Mouse (Mus musculus): ENCODE results near the gene Synpr. TPM values are rescaled to one million over a fixed set of nuclear protein-coding genes. Genes with fewer than 3 reads are reported as not detected.

The Synpr gene
- polyA plus RNA-seq, 1 experiment from 2014 or later, result 0.29 TPM

DNA sequence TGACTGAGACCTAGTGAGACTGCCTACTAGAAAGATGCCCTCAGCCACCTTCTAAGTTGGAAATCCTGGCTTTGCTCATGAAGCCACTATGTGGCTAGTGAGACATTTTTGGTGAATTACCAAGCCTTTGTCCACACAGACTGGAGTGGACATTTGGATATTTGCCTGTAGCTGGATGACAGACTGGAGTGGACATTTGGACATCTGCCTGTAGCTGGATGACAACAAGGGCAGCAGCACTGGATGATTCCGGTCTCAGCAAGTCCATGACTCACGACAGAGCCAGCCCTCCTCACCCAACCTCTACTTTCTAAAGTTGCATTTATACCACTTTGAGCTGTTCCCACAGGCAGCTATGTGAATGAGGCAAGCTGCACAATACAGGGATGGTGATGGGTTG lies 73.5 kb downstream of the Synpr start:
- Histone ChIP-seq H3K9ac (replicated peaks; ENCODE audit: low read depth) (no peak overlapping the region), H3K27me3 (replicated peaks; ENCODE audit: insufficient read depth, low read length) (no peaks in the 10 kb centered on the region), H3K4me3 (ENCODE audit: low read depth, low read length) (no peak overlapping the region), H3K4me2 (replicated peaks; ENCODE audit: low read depth, low read length) (no peak overlapping the region), H3K4me1 (ENCODE audit: insufficient read depth, low read depth, low read length) (no peaks in the 10 kb centered on the region), H3K27ac (ENCODE audit: low read length) (no peak overlapping the region), H3K9me3 (ENCODE audit: low read length) (no peaks in the 10 kb centered on the region), H3K36me3 (ENCODE audit: insufficient read depth, low read length) (no peaks in the 10 kb centered on the region)
- 61% methylated on average over 2 of the region's 2 CpGs for WGBS
- TF ChIP-seq CTCF (IDR thresholded peaks at IDR 0.05), result no peak
- no peak for TF ChIP-seq EP300 (IDR thresholded peaks at IDR 0.05)
- no peak for ATAC-seq
- no peak for DNase-seq (ENCODE audit: low spot score)

DNA sequence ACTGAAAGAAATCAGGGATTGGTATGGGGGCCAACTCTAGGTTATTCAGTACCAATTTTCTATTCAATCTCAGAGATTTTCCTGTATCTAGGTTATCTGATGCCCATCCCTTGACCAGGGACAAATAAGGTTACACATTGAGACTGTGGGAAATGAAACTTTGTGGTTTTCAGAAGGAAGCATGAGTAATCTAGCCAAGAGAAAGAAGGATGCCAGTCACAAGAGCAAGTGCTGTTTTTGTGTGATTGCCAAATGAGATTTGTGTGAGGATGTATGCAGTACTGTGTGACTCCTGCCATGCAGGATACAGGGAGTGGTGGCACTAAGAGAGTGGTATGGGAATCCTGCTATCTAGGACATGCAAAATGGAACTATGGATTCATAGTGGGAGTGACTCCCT lies 76.6 kb downstream of the Synpr start:
- Histone ChIP-seq H3K36me3 (ENCODE audit: insufficient read depth, low read length) (no peaks in the 10 kb centered on the region), H3K27me3 (replicated peaks; ENCODE audit: insufficient read depth, low read length) (no peaks in the 10 kb centered on the region), H3K9me3 (ENCODE audit: low read length) (no peaks in the 10 kb centered on the region), H3K9ac (replicated peaks; ENCODE audit: low read depth) (no peak overlapping the region), H3K4me2 (replicated peaks; ENCODE audit: low read depth, low read length) (no peak overlapping the region), H3K4me3 (ENCODE audit: low read depth, low read length) (no peak overlapping the region), H3K4me1 (ENCODE audit: insufficient read depth, low read depth, low read length) (no peaks in the 10 kb centered on the region), H3K27ac (ENCODE audit: low read length) (no peak overlapping the region)
- DNase-seq (ENCODE audit: low spot score), result peak; percentile 26
- ATAC-seq, result peak; percentile 40; the same call in 1 of the 2 replicates
- TF ChIP-seq EP300 (IDR thresholded peaks at IDR 0.05) (no peak), CTCF (IDR thresholded peaks at IDR 0.05) (no peak)

DNA sequence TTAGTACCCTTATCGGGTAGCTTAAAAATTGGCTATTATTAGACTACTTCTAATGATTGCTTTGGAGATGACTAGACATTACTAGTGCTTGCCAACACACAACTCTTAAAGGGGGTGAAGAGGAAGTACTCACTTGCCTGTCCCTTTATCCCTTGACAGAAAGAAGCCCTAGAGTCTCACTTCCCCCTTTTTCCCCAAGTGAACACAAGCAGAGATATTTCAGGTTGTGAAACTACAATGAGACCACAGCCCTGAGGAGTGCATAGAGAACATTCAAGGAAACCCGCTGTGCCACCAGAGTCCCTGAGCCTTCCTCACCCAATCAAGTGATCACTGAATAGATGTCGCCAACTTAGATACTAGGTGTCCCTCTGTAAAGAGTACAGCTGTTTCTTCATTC lies 77.1 kb downstream of the Synpr start:
- no peak overlapping the region for H3K4me2 ChIP-seq (replicated peaks; ENCODE audit: low read depth, low read length)
- H3K36me3 ChIP-seq (ENCODE audit: insufficient read depth, low read length), result no peaks in the 10 kb centered on the region
- H3K27me3 ChIP-seq (replicated peaks; ENCODE audit: insufficient read depth, low read length), result no peaks in the 10 kb centered on the region
- no peaks in the 10 kb centered on the region for H3K4me1 ChIP-seq (ENCODE audit: insufficient read depth, low read depth, low read length)
- ATAC-seq, result peak; percentile 26
- 84% methylated on average over 3 of the region's 3 CpGs for WGBS
- DNase-seq (ENCODE audit: low spot score), result peak; percentile 36
- no peak overlapping the region for H3K4me3 ChIP-seq (ENCODE audit: low read depth, low read length)
- no peak overlapping the region for H3K9ac ChIP-seq (replicated peaks; ENCODE audit: low read depth)
- no peak overlapping the region for H3K27ac ChIP-seq (ENCODE audit: low read length)
- no peak for TF ChIP-seq EP300 (IDR thresholded peaks at IDR 0.05)
- no peak for TF ChIP-seq CTCF (IDR thresholded peaks at IDR 0.05)
- H3K9me3 ChIP-seq (ENCODE audit: low read length), result no peaks in the 10 kb centered on the region

DNA sequence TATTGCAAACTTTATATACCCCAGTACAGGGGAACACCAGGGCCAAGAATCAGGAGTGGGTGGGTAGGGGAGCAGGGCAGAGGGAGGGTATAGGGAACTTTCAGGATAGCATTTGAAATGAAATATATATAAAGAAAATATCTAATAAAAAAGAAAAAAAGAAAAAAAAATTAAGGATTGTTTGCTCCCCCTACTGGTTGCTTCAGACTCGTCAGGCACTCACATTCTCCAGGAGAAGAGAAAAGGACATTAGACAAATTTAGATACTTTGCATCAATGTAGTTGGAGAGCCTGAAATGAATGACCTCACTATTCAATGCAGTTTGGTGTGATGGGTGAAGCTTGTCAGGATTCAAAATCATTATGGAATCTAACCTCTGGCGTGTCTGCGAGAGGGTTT lies 83.7 kb downstream of the Synpr start:
- DNase-seq (ENCODE audit: low spot score) (no peak), ATAC-seq (no peak)
- WGBS, result 73% methylated on average over 3 of the region's 3 CpGs
- TF ChIP-seq EP300 (IDR thresholded peaks at IDR 0.05) (no peak), CTCF (IDR thresholded peaks at IDR 0.05) (no peak)
- H3K27ac ChIP-seq (ENCODE audit: low read length), result no peak overlapping the region
- no peaks in the 10 kb centered on the region for H3K4me1 ChIP-seq (ENCODE audit: insufficient read depth, low read depth, low read length)
- no peak overlapping the region for H3K4me2 ChIP-seq (replicated peaks; ENCODE audit: low read depth, low read length)
- H3K9me3 ChIP-seq (ENCODE audit: low read length), result no peaks in the 10 kb centered on the region
- H3K9ac ChIP-seq (replicated peaks; ENCODE audit: low read depth), result no peak overlapping the region
- no peaks in the 10 kb centered on the region for H3K36me3 ChIP-seq (ENCODE audit: insufficient read depth, low read length)
- H3K4me3 ChIP-seq (ENCODE audit: low read depth, low read length), result no peak overlapping the region
- H3K27me3 ChIP-seq (replicated peaks; ENCODE audit: insufficient read depth, low read length), result no peaks in the 10 kb centered on the region

DNA sequence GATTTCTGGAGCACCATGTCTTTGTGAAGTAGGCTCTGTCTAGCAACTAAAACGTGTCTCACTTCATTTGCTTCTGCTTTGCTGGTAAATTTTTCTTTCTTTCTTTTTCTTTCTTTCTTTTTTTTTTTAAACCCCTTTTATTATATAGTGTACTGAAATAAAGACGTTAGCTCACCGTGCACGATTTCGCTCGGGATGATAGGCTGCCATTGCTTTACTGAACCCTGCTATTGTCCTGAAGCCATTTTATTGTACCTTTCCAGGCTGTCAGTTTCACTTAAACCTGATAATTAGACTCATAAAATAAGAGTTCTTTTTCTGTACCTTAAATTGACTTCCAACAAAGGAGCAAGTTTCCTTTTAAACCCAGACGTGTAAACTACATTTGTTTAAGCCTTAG lies 104.5 kb downstream of the Synpr start:
- Histone ChIP-seq H3K9me3 (ENCODE audit: low read length) (no peaks in the 10 kb centered on the region), H3K9ac (replicated peaks; ENCODE audit: low read depth) (no peak overlapping the region), H3K4me3 (ENCODE audit: low read depth, low read length) (no peak overlapping the region), H3K36me3 (ENCODE audit: insufficient read depth, low read length) (no peaks in the 10 kb centered on the region), H3K4me1 (ENCODE audit: insufficient read depth, low read depth, low read length) (no peaks in the 10 kb centered on the region), H3K27me3 (replicated peaks; ENCODE audit: insufficient read depth, low read length) (no peaks in the 10 kb centered on the region), H3K27ac (ENCODE audit: low read length) (no peak overlapping the region), H3K4me2 (replicated peaks; ENCODE audit: low read depth, low read length) (no peak overlapping the region)
- ATAC-seq, result no peak
- no peak for TF ChIP-seq EP300 (IDR thresholded peaks at IDR 0.05)
- no peak for TF ChIP-seq CTCF (IDR thresholded peaks at IDR 0.05)
- DNase-seq (ENCODE audit: low spot score), result no peak
- 71% methylated on average over 7 of the region's 7 CpGs for WGBS

DNA sequence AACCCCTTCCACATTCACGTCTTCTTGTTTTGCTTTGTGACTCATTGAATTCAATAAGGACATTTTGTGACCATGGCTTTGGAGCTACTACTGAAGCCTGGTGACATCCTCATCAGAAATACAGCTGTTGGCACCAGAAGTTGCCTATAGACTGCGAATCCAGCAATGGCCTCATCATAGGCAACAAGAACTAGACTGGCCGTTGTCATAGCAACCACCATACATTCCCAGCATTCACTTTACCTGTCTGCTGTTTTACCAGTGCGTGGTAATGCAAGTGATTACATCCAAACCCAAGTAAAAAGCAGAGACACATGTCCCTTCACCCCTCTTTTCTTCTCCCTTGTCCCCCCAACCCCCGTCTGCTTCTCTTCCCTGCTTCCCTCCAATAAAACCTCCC lies 105.4 kb downstream of the Synpr start:
- Histone ChIP-seq H3K9me3 (ENCODE audit: low read length) (no peaks in the 10 kb centered on the region), H3K9ac (replicated peaks; ENCODE audit: low read depth) (no peak overlapping the region), H3K4me1 (ENCODE audit: insufficient read depth, low read depth, low read length) (no peaks in the 10 kb centered on the region), H3K36me3 (ENCODE audit: insufficient read depth, low read length) (no peaks in the 10 kb centered on the region), H3K27ac (ENCODE audit: low read length) (no peak overlapping the region), H3K4me3 (ENCODE audit: low read depth, low read length) (no peak overlapping the region), H3K4me2 (replicated peaks; ENCODE audit: low read depth, low read length) (no peak overlapping the region), H3K27me3 (replicated peaks; ENCODE audit: insufficient read depth, low read length) (no peaks in the 10 kb centered on the region)
- WGBS, result 74% methylated on average over 5 of the region's 5 CpGs
- ATAC-seq (no peak), DNase-seq (ENCODE audit: low spot score) (no peak)
- TF ChIP-seq EP300 (IDR thresholded peaks at IDR 0.05), result no peak
- TF ChIP-seq CTCF (IDR thresholded peaks at IDR 0.05), result no peak

All from lung, postnatal 0 days (tissue).